Mouse (Mus musculus) heart, postnatal 36 days (tissue): ENCODE measurements around the gene Elavl1. TPM values are rescaled to one million over a fixed set of nuclear protein-coding genes. Genes with fewer than 3 reads are reported as not detected.
"Not testable (repeated sequence)": the region's sequence is repeated elsewhere in the genome, so short reads cannot be mapped to it uniquely, and the experiment has no call there.

Experiments
- DNase-seq, 2 experiments: peaks; one replicate each; pipeline ENCODE4 v3.0.0; 2021 to 2022
- intact Hi-C: fragments of 180-260 bp; cut with DNase I; formaldehyde crosslinking; loops from one replicate; pipeline ENCODE4 v1.15.1; 2025
- total RNA-seq, 2 experiments: library from RNA; stranded (reverse); gene quantifications; 2 replicates each; pipeline ENCODE4 v1.2.3; 2021

Elavl1 gene
- total RNA-seq: 10 to 100 TPM; 50.2 to 52.8 TPM

DNA sequence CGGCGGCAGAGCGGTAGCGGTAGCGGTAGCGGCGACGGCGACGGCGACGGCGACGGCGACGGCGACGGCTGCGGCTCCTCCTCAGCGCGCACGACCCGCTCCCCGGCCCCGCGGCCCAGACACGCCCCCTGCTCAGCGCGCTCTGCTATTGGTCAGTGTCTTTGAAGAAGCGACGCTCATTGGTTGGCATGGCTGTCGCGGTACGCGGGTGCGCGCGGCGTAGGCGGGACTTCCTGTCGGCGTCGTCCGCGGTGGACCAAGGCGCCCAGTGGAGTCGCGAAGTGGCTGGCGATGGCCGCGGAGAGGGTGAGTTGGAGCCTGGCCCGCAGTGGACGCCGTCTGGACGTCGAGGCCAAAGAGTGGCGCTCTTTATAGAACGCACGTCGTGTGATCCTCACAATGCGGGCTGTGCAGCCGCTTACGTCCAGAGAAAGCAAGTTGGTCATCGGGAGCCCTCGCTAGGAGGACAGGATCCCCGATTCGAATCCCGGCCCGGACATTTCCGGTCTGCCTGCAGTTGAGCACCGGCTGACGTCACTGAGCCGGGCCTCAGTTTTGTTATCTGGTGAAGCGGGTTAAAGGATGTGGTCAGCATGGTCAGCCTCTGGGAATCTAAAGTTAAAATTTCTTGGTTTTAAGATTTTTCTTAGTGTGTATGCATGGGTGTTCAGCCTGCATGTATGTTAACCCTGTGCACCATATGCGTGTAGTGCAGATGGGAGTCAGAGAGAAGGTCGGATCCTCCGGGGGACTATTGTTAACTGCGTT, at the start of gene Elavl1, which contains the start of gene Ccl25:
TSS of gene Elavl1 (minus strand) at position 431 of the 768 bp plus-strand sequence.
TSS of gene Ccl25 (plus strand) at position 228 of the 768 bp plus-strand sequence.
- intact Hi-C loops: loop anchor here (5.0 kb wide), 3 partner anchors 133 to 352 kb away; partner anchors contain the start of gene Evi5l
- DNase-seq: peak; percentile 97 to 98

- DNase-seq: no peak
- intact Hi-C loops: loop anchor here (5.0 kb wide), 4 partner anchors 120 to 230 kb away; partner anchors contain the start of gene Snapc2
Measured at GRCm38 (mm10) chr8:4372657-4373056, 47.4 kb upstream of the Elavl1 start.

GRCm38 (mm10) chr8:4370078-4370477, 44.9 kb upstream of the Elavl1 start:
- DNase-seq: peak; percentile 41 to 47
- intact Hi-C loops: loop anchor here (5.0 kb wide), 4 partner anchors 118 to 228 kb away; partner anchors contain the start of gene Snapc2

DNA sequence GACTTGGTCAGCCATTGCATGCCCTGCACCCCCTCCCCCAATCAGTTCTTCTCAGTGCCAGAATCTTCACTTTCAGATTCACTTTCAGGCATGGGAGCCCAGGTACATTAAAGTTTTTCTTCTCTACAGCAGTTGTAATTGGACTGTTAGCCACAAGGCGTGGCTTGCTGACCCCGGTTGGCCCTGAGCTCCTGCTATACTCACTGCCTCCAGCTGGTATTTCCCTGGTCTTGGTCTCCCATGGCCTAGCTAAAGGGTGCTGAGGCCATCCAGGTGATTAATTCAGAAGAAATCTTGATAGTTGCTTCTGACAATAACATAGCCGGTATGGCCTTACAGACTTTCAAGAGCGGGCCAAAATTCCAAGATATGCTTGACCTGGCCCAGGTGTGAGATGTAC, 43.3 kb upstream of the Elavl1 start:
- intact Hi-C loops: no loop called here

DNA sequence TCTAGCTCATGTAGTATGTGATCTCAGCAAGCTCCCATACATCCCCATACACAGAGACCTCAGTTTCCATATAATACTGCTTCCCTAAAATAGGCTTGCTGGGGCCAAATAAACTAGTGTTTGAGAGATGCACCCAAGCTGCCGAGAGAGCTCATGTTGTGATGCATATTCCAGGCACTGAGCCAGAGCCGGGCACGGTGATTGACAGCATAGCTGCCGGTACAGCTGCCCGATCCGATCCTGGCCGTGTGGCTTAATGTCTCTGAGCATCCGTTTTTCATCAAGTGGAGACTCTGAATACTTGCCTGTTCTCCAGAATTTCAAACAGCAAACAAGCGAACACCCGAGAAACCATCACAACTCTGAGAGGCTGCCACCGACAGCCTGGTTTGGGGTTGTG, 42.6 kb upstream of the Elavl1 start:
- intact Hi-C loops: no loop called here
- DNase-seq: peak in 1 of 2 experiments; percentile 9

More for the DNA sequence above, 43.3 kb upstream of the Elavl1 start:
- DNase-seq: no peak

DNA sequence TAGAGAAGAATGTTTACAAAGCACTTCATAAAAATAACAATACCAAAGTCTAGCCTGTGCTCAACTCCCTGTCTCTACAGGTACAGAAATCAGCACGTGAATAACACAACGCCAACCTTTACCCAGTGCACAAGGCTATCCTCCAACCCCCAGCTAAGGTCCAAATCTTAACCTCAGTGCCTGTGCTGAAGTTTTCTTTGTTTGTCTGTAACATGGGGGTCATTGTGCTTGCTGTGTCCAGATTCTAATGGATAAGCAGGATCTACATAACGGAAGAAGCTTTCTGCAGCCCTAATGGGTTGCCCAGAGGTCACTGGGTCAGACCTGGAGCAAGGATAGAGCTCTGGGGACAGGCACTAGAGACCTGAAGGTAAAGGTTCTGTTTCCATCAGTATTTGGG, 41.0 kb upstream of the Elavl1 start:
- DNase-seq: no peak
- intact Hi-C loops: no loop called here

DNA sequence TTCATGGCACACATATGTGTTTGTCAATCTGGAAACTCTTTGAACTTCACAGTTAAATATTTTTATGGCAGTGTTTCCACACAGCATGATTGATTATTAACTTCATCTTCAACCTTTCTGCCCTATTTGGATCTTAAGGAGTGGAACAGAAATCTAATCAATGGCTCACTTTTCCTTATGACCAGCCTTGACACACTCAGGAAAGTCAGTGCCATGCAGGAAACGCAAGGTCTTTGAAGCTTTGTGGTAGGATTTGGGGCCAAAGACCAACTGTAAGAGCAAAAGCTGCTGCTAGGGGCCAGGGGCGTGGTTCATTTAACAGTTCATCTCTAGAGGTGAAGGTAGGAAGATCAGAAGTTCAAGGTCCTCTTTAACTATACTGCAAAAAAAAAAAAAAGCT, 35.7 kb upstream of the Elavl1 start:
- intact Hi-C loops: no loop called here
- DNase-seq: no peak

DNA sequence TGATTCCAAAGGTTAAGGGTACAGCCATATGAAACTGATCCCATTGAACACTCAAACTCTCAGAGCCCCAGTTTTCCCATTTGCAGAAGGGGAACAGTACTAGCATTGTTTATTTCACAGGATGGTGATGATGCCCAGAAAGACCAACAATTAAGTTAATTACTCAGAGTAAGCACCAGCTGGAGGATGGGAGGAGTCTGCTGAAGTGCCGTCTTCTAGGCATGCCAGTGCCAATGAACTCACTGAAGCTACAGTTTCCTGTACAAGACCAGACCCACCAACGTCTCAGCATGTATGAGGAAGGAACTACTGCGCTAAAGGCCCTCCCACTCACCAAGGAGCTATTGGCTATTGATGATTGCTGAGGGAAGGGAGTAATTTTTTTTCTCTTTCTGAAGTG, 34.1 kb upstream of the Elavl1 start:
- intact Hi-C loops: no loop called here
- no peak for DNase-seq

- intact Hi-C loops: no loop called here
- no peak for DNase-seq
Measured at GRCm38 (mm10) chr8:4355455-4355854, 30.2 kb upstream of the Elavl1 start.

GRCm38 (mm10) chr8:4354516-4354915, 29.3 kb upstream of the Elavl1 start:
- DNase-seq: no peak
- intact Hi-C loops: loop anchor here (5.0 kb wide), 1 partner anchor 48 kb away; no protein-coding TSS in a partner anchor

DNA sequence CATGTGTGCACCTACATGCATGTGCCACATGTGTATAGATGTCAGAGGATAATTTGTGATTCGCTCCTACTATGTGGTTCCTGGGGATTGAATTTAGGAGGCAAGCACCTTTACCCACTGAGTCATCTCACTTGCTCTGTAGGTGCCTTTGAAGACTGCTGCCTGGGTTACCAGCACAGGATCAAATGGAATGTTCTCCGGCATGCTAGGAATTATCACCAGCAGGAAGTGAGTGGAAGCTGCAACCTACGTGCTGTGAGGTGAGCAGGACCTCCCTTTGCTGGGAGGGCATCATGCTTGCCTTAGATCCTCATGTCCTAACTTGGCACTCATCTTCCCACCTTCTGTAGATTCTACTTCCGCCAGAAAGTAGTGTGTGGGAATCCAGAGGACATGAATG, 28.5 kb upstream of the Elavl1 start:
- no peak for DNase-seq
- intact Hi-C loops: loop anchor here (5.0 kb wide), 1 partner anchor 49 kb away; no protein-coding TSS in a partner anchor

DNA sequence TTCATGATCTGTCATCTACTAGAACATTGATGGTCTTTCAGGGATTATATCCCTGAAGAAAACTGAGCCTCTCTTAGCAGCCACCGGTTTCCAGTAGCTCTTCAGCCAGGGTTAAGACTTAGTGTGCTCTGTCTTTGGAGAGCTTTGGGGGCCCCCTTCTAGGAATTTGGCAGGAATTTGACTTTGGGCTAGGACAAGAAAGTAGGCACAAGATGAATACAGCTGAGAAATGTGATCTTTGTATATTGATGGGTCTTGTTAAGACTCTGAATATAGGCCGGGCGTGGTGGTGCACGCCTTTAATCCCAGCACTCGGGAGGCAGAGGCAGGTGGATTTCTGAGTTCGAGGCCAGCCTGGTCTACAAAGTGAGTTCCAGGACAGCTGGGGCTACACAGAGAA, 27.3 kb upstream of the Elavl1 start:
- intact Hi-C loops: loop anchor here (5.0 kb wide), 1 partner anchor 50 kb away; no protein-coding TSS in a partner anchor
- DNase-seq: not testable (repeated sequence)

DNA sequence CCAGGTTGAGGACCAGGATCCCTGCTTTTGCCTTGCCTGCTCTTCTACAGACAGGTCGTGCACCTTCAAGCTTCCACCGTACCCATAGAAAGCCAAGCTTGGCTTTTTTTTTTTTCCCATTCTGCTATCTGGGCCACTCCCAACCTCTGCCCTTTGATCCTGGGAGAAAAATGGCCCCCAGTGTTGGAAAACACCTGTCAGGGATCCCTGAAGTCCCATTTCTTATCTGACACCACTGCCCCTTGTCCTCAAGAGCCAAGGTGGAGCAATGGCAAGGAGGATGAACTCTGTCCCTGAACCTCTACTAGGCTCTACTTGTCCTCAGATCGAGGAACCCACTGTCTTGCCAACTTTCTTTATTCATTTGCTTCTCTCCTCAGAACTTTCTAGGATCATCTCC, 25.4 kb upstream of the Elavl1 start:
- DNase-seq: no peak
- intact Hi-C loops: loop anchor here (5.0 kb wide), 1 partner anchor 52 kb away; no protein-coding TSS in a partner anchor

- no peak for DNase-seq
- intact Hi-C loops: no loop called here
Measured at GRCm38 (mm10) chr8:4349335-4349734, 24.1 kb upstream of the Elavl1 start.

DNA sequence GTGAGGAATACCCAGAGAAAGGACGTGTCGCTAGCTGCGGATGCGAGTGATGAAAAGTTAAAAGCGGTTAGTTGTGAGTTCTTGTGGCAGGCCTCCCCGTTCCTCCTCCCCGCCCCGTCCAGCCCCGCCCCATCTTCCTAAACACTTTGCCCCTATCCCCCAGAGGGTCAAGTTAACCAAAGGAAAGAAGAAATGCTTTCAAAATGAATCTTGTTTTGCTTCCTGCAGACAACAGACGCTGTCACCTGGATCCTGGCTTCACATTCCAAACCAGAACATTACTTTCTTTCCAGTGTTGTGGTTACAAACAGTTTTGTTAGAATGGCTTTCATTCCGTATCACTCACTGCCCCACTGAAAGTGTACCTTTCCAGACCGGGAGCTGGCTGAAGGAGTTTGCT, 23.1 kb upstream of the Elavl1 start:
- intact Hi-C loops: no loop called here
- no peak for DNase-seq

DNA sequence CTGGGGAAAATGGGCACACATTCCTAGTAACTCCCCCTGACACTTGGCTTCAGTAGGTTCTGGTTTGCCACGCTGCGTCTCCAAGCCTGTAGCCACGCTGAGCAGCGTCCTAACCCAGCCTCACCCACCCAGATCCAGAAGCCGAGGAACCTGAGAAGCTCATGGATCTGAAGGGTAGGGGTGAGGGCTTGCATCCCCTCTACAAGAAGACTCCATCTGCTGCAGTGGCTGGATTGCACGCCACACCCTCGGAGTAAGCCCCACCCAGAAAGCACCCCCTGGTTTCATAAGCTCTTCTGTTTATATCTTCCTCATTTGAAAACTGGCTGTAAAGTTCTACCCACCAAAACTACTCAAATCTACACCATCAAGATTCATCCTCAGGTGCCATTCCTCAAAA, 22.4 kb upstream of the Elavl1 start:
- DNase-seq: no peak
- intact Hi-C loops: no loop called here

DNA sequence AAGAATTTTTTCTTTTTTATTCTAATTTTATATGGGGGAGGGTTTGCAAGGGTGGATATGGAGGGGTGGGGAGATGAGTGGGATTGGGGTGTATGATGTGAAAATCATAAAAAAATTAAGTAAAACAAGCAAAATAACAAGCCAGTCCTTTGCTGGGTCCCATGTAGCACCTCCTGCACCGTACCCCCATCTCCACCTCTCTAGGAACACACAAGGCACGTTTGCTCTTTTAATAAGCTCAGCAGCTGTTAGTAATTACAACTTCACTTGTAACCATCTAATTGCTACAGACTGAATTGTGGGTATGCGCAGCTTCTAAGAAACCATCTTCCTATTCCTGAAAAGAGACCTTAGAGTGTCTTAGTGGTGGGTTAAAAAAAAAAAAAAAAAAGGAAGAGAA, 15.0 kb upstream of the Elavl1 start:
- intact Hi-C loops: no loop called here

DNA sequence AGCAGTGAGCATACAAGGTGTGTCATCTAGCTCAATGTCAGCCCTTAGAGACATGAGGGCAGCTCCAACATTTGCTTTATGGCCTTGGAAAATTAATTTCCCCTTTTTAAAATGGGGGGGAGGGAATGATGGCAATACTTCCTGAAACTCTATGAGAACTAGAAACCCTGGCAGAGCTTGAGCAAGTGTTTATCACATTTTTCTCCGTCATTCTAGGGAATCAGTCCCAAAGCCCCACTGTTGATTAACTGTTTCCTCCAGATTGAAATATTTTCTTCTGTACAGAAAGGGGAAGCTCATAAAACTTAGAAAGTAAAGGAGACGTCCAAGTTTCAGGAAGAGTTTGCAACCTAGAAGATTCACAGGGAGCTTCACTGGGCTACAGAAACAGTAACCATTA, 10.5 kb upstream of the Elavl1 start:
- DNase-seq: no peak
- intact Hi-C loops: no loop called here

More for the DNA sequence above, 15.0 kb upstream of the Elavl1 start:
- DNase-seq: no peak

DNA sequence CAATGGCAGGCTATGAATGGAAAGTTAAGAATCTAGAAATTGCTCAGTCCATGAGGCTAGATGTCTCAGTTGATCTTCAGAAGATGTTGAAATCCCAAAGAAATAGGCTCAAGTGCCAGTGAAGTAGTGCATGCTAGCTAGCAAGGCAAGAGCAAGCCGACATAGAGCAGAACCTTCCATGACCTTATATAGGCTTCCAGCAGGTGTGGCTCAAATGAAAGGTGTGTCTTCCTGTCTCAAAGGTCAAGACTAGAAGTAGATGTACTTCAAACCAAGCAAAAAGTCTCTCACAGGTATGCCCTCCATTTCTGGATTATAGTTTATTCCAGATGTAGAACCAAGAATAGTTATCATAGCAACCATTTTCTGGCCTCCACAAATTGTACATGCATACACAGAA, 8.8 kb upstream of the Elavl1 start:
- intact Hi-C loops: no loop called here
- DNase-seq: no peak

DNA sequence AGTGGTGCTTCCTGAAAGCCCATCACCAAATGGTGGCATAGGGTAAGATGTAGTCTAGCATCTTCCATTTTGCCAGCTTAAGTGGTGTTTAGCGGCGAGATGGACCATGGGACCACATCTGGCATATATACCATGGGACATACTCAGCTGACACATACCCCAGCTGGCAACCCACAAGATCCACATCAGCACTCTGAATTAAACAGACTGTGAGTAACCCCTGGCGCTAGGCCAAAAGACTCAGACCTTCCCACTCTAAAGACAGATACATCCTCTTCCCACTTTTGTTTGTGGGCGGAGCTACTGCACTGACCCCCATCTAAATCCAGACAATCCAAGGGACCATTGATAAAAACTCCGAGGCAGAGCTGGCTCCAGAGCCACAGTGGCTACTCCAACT, 3.8 kb upstream of the Elavl1 start:
- intact Hi-C loops: loop anchor here (5.0 kb wide), 2 partner anchors 162 to 348 kb away; partner anchors contain the start of gene Evi5l
- DNase-seq: no peak

DNA sequence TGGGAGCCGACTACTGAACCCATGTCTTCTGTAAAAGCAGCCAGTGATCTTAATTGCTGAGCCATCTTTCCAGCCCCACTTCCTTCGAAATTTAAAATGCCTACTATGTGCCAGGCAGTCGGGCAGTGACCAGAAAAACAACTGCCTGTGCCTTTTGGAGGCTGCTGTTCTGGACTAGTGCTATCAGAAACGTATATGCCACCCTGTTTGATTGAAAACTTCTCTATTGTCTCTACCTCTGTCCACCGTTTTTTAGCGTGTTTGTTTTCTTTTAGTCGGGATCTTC, 481 bp upstream of the Elavl1 start:
- intact Hi-C loops: loop anchor here (5.0 kb wide), 2 partner anchors 158 to 352 kb away; partner anchors contain the start of gene Evi5l
- DNase-seq: no peak

- DNase-seq: no peak
- intact Hi-C loops: loop anchor here (5.0 kb wide), 1 partner anchor 132 kb away; no protein-coding TSS in a partner anchor
Measured at GRCm38 (mm10) chr8:4324525-4324924, 688 bp downstream of the Elavl1 start.
